Mouse (Mus musculus): ENCODE data around the gene Fthl17f. TPM values are rescaled to one million over a fixed set of nuclear protein-coding genes. Genes with fewer than 3 reads are reported as not detected.
"Not testable (repeated sequence)": the region's sequence is repeated elsewhere in the genome, so short reads cannot be mapped to it uniquely, and the experiment has no call there.

Fthl17f gene
- not detected for total RNA-seq (2022)

DNA sequence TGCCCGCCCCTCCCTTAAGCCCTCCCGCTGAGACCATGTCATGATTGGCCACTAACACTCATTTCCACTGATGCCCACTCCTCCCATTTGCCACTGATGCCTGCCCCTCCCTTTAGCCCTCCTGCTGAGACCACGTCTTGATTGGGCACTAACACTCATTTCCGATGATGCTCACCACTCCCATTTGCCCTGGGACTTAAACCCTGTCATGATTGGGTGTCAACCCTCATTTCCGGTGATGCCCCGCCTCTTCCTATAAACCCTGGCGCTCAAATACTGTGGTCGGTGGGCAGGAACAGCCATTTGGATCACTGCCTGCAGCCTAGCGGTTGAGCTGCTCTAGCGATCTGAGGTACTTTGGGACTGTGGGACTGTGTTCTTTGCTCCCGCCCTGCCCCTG is at the start of gene Fthl17f:
Gene Fthl17f (plus strand): TSS at position 301 of the 400 bp plus-strand sequence.
- DNase-seq = not testable (repeated sequence)

GRCm38 (mm10) chrX:9016079-9016478 is 46.7 kb upstream of the Fthl17f start:
- no peak for DNase-seq

GRCm38 (mm10) chrX:9019481-9019880 is 43.3 kb upstream of the Fthl17f start:
- no peak for DNase-seq

GRCm38 (mm10) chrX:9033193-9033592 is 29.6 kb upstream of the Fthl17f start, which contains the start of gene Fthl17e:
Fthl17e (plus strand) TSS chrX:9033493.
- not testable (repeated sequence) for DNase-seq

- DNase-seq = not testable (repeated sequence)
These were observed 21.2 kb upstream of the Fthl17f start for GRCm38 (mm10) chrX:9041611-9042010.

DNA sequence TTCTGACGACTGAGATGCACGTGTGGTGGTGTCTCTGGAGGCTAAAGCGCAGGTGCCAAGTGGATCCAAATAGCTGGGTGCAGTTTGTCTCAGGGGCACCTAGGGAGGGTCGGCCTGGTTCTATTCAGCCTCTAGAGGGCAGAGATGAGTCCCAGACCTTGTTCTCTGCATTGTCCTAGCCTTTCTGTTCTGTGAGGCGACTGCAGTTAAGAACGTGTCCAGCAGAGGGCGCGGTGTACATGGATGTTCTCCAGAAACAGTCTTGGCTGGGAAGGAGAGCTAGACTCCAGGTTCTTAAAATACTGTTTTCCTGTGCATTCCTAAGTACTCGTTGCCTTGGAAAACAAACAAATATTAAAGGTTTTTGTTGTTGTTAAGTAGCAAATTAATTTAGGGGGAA is 1.9 kb upstream of the Fthl17f start:
- peak; percentile 54 for DNase-seq

GRCm38 (mm10) chrX:9062101-9062500 is 714 bp upstream of the Fthl17f start:
- no peak for DNase-seq

- not testable (repeated sequence) for DNase-seq
These were observed 14.9 kb downstream of the Fthl17f start for GRCm38 (mm10) chrX:9077699-9078098.

- DNase-seq = not testable (repeated sequence)
These were observed 32.3 kb downstream of the Fthl17f start for GRCm38 (mm10) chrX:9095066-9095465.

DNA sequence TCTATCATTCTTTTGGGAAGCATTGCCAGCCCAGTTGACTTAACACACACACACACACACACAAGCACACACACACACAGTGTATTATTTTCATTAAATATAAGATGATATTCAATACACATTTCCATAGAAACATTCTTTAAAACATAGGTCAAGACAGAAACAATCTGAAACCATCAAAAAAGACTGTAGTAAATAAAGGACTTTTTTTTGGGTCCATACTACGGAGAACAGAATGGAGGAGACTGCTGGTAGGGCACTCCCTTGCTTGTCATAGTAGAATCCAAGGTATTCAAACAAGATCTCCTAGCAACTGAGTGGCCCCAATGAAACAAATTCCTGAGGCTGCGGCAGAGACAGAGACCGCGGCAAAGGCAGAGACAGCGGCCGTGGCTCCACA is 41.4 kb downstream of the Fthl17f start, which contains the start of gene 4930402K13Rik:
Gene 4930402K13Rik (plus strand): TSS at position 301 of the 400 bp plus-strand sequence.
- no peak for DNase-seq

DNA sequence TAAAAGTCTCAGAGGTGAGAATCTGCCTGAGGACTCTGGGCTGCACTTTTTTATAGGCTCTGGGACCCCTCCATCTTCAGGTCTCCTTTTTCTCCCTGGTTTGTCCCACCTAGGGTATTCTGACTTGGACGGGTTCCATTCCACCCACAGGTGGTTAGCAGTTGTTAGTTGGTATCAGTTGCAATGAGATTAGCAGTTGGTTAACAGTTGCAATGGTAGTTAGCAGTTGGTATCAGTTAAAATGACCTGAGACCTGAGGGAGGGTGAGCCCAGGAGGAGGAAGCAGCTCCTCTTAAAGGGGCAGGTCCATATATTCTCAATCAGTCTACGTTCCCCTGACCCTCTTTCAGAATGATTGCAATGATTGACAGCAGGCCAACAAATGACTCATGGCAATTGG is 47.6 kb downstream of the Fthl17f start:
- no peak for DNase-seq

Other genes with a start within 250 kb of the Fthl17f start
- not detected for gene Gm6592, start 219.0 kb upstream of the Fthl17f start, total RNA-seq (2022)
- not detected for gene Gm5751, start 188.8 kb upstream of the Fthl17f start, total RNA-seq (2022)
- gene B630019K06Rik, start 170.6 kb upstream of the Fthl17f start, total RNA-seq (2022) = 10 to 100 TPM; 11.7 to 13.7 (median 13.1) TPM
- gene Fthl17b, start 100.0 kb upstream of the Fthl17f start, total RNA-seq (2022) = not detected
- not detected for gene Fthl17c, start 86.5 kb upstream of the Fthl17f start, total RNA-seq (2022)
- not detected for gene Fthl17d, start 76.3 kb upstream of the Fthl17f start, total RNA-seq (2022)
- gene Fthl17e, start 29.5 kb upstream of the Fthl17f start, total RNA-seq (2022) = not detected
- not detected for gene 4930402K13Rik, start 41.5 kb downstream of the Fthl17f start, total RNA-seq (2022)
- 1 to 10 TPM; 2.3 to 4.9 (median 3.8) TPM for gene Lancl3, start 136.9 kb downstream of the Fthl17f start, total RNA-seq (2022)
- gene Gm14862, start 193.9 kb downstream of the Fthl17f start, total RNA-seq (2022) = not detected
- 1 to 10 TPM; 2.5 to 2.7 (median 2.5) TPM for gene Xk, start 209.7 kb downstream of the Fthl17f start, total RNA-seq (2022)
- not detected for gene H2al1m, start 220.7 kb downstream of the Fthl17f start, total RNA-seq (2022)